Mouse (Mus musculus) heart, embryonic 14.5 days (tissue): ENCODE results near the gene Syn3. TPM values are rescaled to one million over a fixed set of nuclear protein-coding genes. Genes with fewer than 3 reads are reported as not detected.

Experiments used
- ATAC-seq: fragments of 200-750 bp; cut with Nextera tagmentation; 2 replicates; pipeline ENCODE4 v1.8.0; 2017; ENCODE audit warnings: low read depth, moderate TSS enrichment; ENCODE audit not compliant: insufficient number of reproducible peaks, insufficient read depth, low FRiP score
- H3K27ac ChIP-seq, 2 experiments: fragments of 200-500 bp in 1 of 2; fragments of 300-500 bp in 1 of 2; sonication (generic) in 1 of 2; replicated peaks in 1 of 2; 2 replicates each; pipeline ENCODE4 v1.5.1; 2012 to 2014; ENCODE audit warnings: low read depth in 2 of 2, low read length in 2 of 2, control low read depth in 1 of 2, mild to moderate bottlenecking in 1 of 2, mixed read lengths in 1 of 2; ENCODE audit not compliant: control insufficient read depth in 1 of 2, insufficient read depth in 1 of 2
- H3K27me3 ChIP-seq: fragments of 300-500 bp; sonication (generic); 2 replicates; pipeline ENCODE4 v1.6.1; 2014; ENCODE audit warnings: mild to moderate bottlenecking, low read length, control low read depth; ENCODE audit not compliant: control insufficient read depth, insufficient read depth
- H3K36me3 ChIP-seq: fragments of 300-500 bp; sonication (generic); 2 replicates; pipeline ENCODE4 v1.6.1; 2014; ENCODE audit warnings: mild to moderate bottlenecking, control low read depth, low read length, mixed read lengths; ENCODE audit not compliant: control insufficient read depth, insufficient read depth
- H3K4me1 ChIP-seq, 2 experiments: fragments of 200-500 bp in 1 of 2; fragments of 300-500 bp in 1 of 2; sonication (generic) in 1 of 2; 2 replicates each; pipeline ENCODE4 v1.6.1; 2012 to 2014; ENCODE audit warnings: low read length in 2 of 2, control low read depth in 1 of 2, mixed read lengths in 1 of 2; ENCODE audit not compliant: control insufficient read depth in 2 of 2, insufficient read depth in 2 of 2
- H3K4me2 ChIP-seq: fragments of 300-500 bp; sonication (generic); 2 replicates; pipeline ENCODE4 v1.6.1; 2014; ENCODE audit warnings: mild to moderate bottlenecking, low read length
- H3K4me3 ChIP-seq, 2 experiments: fragments of 200-500 bp in 1 of 2; fragments of 300-500 bp in 1 of 2; sonication (generic) in 1 of 2; 2 replicates each; pipeline ENCODE4 v1.5.1; 2012 to 2014; ENCODE audit warnings: low read length in 2 of 2, mild to moderate bottlenecking in 2 of 2, control low read depth in 1 of 2, low read depth in 1 of 2, moderate library complexity in 1 of 2; ENCODE audit not compliant: control insufficient read depth in 1 of 2, insufficient read depth in 1 of 2
- H3K9ac ChIP-seq: fragments of 300-500 bp; sonication (generic); 2 replicates; pipeline ENCODE4 v1.6.1; 2014; ENCODE audit warnings: mild to moderate bottlenecking, low read length
- H3K9me3 ChIP-seq: fragments of 300-500 bp; sonication (generic); 2 replicates; pipeline ENCODE4 v1.6.1; 2016; ENCODE audit warnings: low read length, control low read depth; ENCODE audit not compliant: control insufficient read depth
- WGBS: fragments of 180-500 bp; shearing (Covaris S2); extraction: QIAGEN DNeasy Blood & Tissue Kit; methylation state at CpG from one replicate; pipeline ENCODE4 v1.1.7; 2014; 5-methylcytosine and 5-hydroxymethylcytosine counted together
- polyA plus RNA-seq: library from polyadenylated mRNA; unstranded; fragments of >200 nt; fragmentation: Nextera tagmentation; extraction: Ambion mirVana; gene quantifications from 2 replicates; pipeline ENCODE4 v1.2.1, GENCODE M21; 2014

Syn3 gene
- polyA plus RNA-seq, 1 experiment from 2014 or later = 1.1 TPM

- 74% methylated on average over 2 of the region's 2 CpGs for whole genome bisulfite sequencing
- Histone ChIP-seq H3K4me2 (no peak overlapping the region), H3K9me3 (no peaks in the 10 kb centered on the region), H3K9ac (no peak overlapping the region), H3K4me1 (peaks cover 34 to 47% of the 10 kb centered on the region in 2 experiments), H3K36me3 (peaks cover 12% of the 10 kb centered on the region), H3K4me3 (no peak overlapping the region), H3K27me3 (no peaks in the 10 kb centered on the region), H3K27ac (no peak overlapping the region)
- no peak for ATAC-seq
Observed at GRCm38 (mm10) chr10:86328691-86329090, 170.0 kb downstream of the Syn3 start.

DNA sequence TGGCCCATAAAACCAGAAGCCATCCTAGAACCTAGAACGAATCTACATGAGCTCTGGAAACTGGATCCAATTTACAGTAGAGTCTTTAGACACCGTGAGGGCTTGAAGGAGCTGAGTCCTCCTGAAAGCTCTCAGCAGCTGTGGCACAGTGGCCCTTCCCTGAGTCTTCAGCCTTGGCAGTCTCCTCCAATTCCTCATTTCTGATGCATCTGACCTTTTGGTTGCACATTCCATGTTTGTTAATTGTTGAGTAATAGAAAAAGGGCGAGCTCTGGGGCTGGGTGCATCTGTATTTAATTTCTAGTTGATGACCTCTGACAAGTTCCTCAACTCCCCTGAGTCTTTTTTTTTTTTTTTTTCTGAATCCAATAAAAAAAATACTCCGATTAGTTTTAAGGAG lies 170.6 kb downstream of the Syn3 start:
- Histone ChIP-seq H3K27me3 (no peaks in the 10 kb centered on the region), H3K4me2 (no peak overlapping the region), H3K4me1 (peaks cover 29 to 47% of the 10 kb centered on the region in 2 experiments), H3K4me3 (no peak overlapping the region), H3K9me3 (no peaks in the 10 kb centered on the region), H3K9ac (no peak overlapping the region), H3K36me3 (peaks cover 12% of the 10 kb centered on the region), H3K27ac (no peak overlapping the region)
- no peak for ATAC-seq
- 91% methylated on average over 4 of the region's 4 CpGs for WGBS

DNA sequence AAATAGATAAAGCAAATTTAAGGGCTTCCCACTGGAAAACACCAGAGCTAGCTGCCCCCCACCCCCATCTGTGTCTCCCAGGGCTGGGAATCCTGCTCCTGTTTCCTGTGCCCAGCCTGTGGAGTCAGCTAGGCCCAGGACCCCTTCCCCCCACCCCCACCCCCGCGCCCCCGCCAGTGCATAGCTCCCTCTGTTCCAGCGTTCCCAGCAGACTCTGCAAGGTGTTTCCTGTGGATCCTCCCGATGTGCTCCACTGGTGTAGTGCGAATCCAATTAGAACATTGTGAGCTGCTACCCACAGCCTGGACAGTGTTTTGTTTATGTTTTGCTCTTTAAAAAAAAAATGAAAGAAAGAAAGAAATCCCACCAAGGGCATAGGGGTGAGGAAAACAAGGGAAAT lies 173.4 kb downstream of the Syn3 start:
- Histone ChIP-seq H3K9ac (no peak overlapping the region; the same call in 1 of the 2 replicates), H3K27me3 (no peaks in the 10 kb centered on the region), H3K4me2 (no peak overlapping the region), H3K9me3 (no peaks in the 10 kb centered on the region), H3K36me3 (peaks cover 20% of the 10 kb centered on the region), H3K4me3 (no peak overlapping the region), H3K27ac (peak overlapping the region in 1 of 2 experiments; percentile 12; a peak in 1 of 4 replicates), H3K4me1 (peaks cover 13 to 33% of the 10 kb centered on the region in 2 experiments)
- WGBS = 36% methylated on average over 6 of the region's 6 CpGs
- ATAC-seq = no peak

DNA sequence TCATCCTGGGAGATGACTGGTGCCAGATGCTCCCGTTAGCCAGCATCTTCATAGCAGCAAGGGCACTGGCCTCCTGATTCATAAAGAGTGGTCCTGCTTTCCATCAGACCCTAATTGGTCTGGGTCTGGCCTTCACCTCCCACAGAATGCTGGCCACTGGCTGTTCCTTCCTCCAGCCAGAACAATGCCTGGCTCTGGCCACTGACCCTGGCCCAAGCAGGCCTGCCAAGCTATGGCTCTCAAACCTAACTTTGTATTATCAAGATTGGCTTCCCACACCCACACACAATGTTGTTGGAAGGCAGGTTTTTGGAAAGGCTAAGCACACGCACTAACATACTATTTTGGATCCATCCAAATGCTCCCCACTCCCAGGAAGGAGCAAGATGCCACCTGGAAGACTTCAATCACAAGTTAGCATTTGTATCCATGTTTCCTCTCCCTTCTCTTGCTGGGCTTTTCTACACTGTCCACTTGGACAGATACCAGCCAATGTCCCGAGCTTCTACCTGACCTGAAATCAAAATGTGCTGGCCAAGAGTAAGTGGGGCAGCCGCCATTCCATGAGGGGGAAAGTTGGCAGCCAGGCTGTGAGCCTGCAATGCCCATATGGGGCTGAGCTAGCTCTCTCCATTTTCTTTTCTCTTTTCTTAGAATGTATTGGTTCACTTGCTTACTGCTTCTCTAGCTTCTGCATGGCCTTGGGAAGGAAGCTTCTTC lies 175.3 kb downstream of the Syn3 start:
- H3K4me1 ChIP-seq = peaks cover 3 to 17% of the 10 kb centered on the region in 2 experiments
- WGBS = 62% methylated on average over 4 of the region's 4 CpGs
- no peak for ATAC-seq

DNA sequence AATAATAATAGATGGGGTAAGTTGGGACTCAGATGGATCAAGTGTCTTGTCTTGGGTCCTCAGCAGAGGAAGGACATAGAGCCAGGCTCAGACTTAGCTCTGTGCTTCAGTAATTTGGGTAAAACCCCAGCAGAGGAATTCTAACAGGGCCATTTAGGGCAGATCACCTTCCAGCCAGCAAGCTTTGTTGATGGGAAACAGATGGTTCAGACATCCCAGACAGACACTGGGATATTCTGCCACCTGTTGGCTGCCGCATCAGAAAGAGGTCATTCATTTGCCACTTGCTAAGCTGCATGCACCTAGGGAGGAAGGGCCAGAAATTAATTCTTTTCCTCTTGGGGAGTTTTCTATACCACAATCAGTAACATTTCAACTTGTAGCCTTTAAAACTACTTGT lies 176.7 kb downstream of the Syn3 start:
- Histone ChIP-seq H3K9ac (no peak overlapping the region), H3K27ac (no peak overlapping the region), H3K27me3 (no peaks in the 10 kb centered on the region), H3K4me1 (peaks cover 7 to 25% of the 10 kb centered on the region in 2 experiments), H3K4me2 (no peak overlapping the region), H3K36me3 (peaks cover 15% of the 10 kb centered on the region), H3K9me3 (no peaks in the 10 kb centered on the region), H3K4me3 (no peak overlapping the region)
- WGBS = 35% methylated on average over 1 of the region's 1 CpGs
- no peak for ATAC-seq

More for the DNA sequence above, 175.3 kb downstream of the Syn3 start:
- H3K9ac ChIP-seq = no peak overlapping the region
- no peak overlapping the region for H3K27ac ChIP-seq
- H3K9me3 ChIP-seq = no peaks in the 10 kb centered on the region
- no peak overlapping the region for H3K4me2 ChIP-seq
- no peak overlapping the region for H3K4me3 ChIP-seq
- peaks cover 20% of the 10 kb centered on the region for H3K36me3 ChIP-seq
- no peaks in the 10 kb centered on the region for H3K27me3 ChIP-seq

DNA sequence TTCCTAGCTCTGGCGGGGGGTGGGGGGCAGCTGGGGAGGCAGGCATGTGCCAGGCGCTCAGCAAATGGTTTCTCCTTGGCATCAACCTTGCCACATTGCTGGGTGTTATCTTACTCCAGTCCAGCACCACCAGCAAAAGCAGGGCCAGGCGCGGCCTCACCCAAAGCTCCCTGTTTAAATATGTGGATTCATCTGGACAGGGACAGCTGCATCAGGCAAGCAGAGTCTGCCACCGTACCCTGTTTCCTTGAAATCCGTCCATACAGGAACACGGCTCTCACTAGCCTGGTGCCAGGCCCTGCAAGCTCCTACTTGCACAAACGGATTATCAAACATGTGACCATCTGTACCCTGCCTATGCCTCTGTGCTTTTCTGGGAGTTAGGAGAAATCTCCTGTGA lies 177.5 kb downstream of the Syn3 start:
- 78% methylated on average over 8 of the region's 8 CpGs for WGBS
- H3K4me3 ChIP-seq = no peak overlapping the region
- no peak overlapping the region for H3K27ac ChIP-seq
- H3K9me3 ChIP-seq = no peaks in the 10 kb centered on the region
- H3K27me3 ChIP-seq = no peaks in the 10 kb centered on the region
- no peak overlapping the region for H3K9ac ChIP-seq
- H3K4me2 ChIP-seq = no peak overlapping the region
- no peak for ATAC-seq
- H3K4me1 ChIP-seq = peaks cover 8 to 26% of the 10 kb centered on the region in 2 experiments
- H3K36me3 ChIP-seq = peaks cover 13% of the 10 kb centered on the region

GRCm38 (mm10) chr10:86320204-86320603 lies 178.5 kb downstream of the Syn3 start:
- 85% methylated on average over 5 of the region's 5 CpGs for WGBS
- no peaks in the 10 kb centered on the region for H3K27me3 ChIP-seq
- ATAC-seq = no peak
- H3K4me3 ChIP-seq = no peak overlapping the region
- no peaks in the 10 kb centered on the region for H3K9me3 ChIP-seq
- H3K36me3 ChIP-seq = peaks cover 16% of the 10 kb centered on the region
- H3K27ac ChIP-seq = no peak overlapping the region
- peaks cover 12 to 29% of the 10 kb centered on the region in 2 experiments for H3K4me1 ChIP-seq
- no peak overlapping the region for H3K9ac ChIP-seq
- H3K4me2 ChIP-seq = no peak overlapping the region

DNA sequence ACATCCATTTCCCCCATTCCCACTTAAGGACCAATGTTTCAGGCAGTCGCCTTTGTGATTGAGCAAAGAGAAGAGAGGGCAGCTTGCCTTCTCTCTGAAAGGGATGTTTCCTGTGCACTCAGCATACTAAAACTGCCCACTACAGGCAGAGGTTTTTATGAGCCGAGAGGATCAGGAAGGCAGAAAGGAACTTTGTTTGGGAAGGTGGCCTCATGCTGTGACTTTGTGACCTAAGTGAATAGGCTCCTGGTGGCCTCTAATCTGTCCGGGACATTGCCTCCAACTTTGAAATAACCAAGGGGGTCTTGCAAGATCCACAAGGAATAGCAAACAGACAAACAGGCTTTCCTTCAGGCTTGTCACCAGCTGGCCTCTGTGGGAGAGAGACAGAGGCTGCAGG lies 179.2 kb downstream of the Syn3 start:
- Histone ChIP-seq H3K36me3 (peaks cover 17% of the 10 kb centered on the region), H3K4me3 (no peak overlapping the region), H3K4me2 (no peak overlapping the region), H3K9ac (no peak overlapping the region), H3K27ac (no peak overlapping the region), H3K9me3 (no peaks in the 10 kb centered on the region), H3K4me1 (peaks cover 17 to 33% of the 10 kb centered on the region in 2 experiments), H3K27me3 (no peaks in the 10 kb centered on the region)
- 70% methylated on average over 3 of the region's 3 CpGs for WGBS
- ATAC-seq = no peak
